Mouse (Mus musculus) bone marrow, adult 2 months (tissue): Measurements from ENCODE around the gene Sowaha. TPM values are rescaled to one million over a fixed set of nuclear protein-coding genes. Genes with fewer than 3 reads are reported as not detected.

Experiments
- H3K27ac ChIP-seq: fragments of 200-500 bp; 2 replicates; pipeline ENCODE4 v1.5.1; 2012; ENCODE audit warnings: low read depth, mild to moderate bottlenecking, control low read depth, inconsistent platforms, low read length; ENCODE audit not compliant: control insufficient read depth, poor library complexity, insufficient read depth
- H3K4me1 ChIP-seq: fragments of 200-500 bp; 2 replicates; pipeline ENCODE4 v1.6.1; 2011; ENCODE audit warnings: low read length; ENCODE audit not compliant: control insufficient read depth, insufficient read depth
- H3K4me3 ChIP-seq: fragments of 200-500 bp; replicated peaks from 2 replicates; pipeline ENCODE3; 2011; ENCODE audit warnings: mild to moderate bottlenecking, low read depth, low read length, control low read depth; ENCODE audit not compliant: control insufficient read depth
- CTCF ChIP-seq: fragments of 200-500 bp; IDR thresholded peaks from 2 replicates; pipeline ENCODE4 v1.5.1; 2011; ENCODE audit warnings: low read length, control low read depth; ENCODE audit not compliant: control insufficient read depth, insufficient read depth
- POLR2A ChIP-seq: fragments of 200-500 bp; IDR thresholded peaks from 2 replicates; pipeline ENCODE4 v1.6.1; 2011; ENCODE audit warnings: low read depth, mild to moderate bottlenecking, control low read depth, low read length, borderline replicate concordance; ENCODE audit not compliant: control insufficient read depth
- WGBS: fragments of 180-500 bp; shearing (Covaris S2); methylation state at CpG from one replicate; pipeline ENCODE4 v1.1.7; 2018; 5-methylcytosine and 5-hydroxymethylcytosine counted together
- polyA plus RNA-seq: library from polyadenylated mRNA; stranded (reverse); fragments of >200 nt; gene quantifications from 2 replicates; pipeline ENCODE4 v1.2.4, GENCODE M21; 2011; ENCODE audit warnings: low replicate concordance; ENCODE audit not compliant: missing spikeins, insufficient read depth, insufficient read length

Gene Sowaha
- polyA plus RNA-seq, 1 experiment, result 8.2 TPM

DNA sequence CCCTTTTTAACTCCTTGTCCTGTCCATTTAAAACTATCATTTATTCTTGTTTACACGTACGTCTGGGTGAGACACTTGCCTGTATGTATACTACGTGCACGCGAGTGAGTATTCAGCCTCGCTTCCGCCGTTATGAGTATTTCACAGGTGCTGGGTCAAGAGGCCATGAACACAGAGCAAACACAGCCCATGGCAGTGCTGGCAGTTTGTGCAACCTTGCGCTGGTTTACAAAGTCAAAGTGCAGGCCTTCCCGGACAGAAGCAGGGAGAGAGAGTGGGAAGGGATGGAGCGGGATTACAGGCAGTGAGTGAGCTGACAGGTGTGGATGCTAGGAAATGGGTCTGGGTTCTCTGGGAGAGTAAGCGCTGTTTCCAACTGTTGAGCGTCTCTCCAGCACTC is 33.9 kb downstream of the Sowaha start:
- H3K4me1 ChIP-seq, result no peaks in the 10 kb centered on the region; the same call in 1 of the 2 replicates
- no peak overlapping the region for H3K4me3 ChIP-seq
- no peak overlapping the region for H3K27ac ChIP-seq
- no peak for TF ChIP-seq POLR2A
- no peak for TF ChIP-seq CTCF
- WGBS, result 88% methylated on average over 13 of the region's 13 CpGs

GRCm38 (mm10) chr11:53445562-53445961 is 34.5 kb downstream of the Sowaha start:
- no peaks in the 10 kb centered on the region; the same call in 1 of the 2 replicates for H3K4me1 ChIP-seq
- TF ChIP-seq POLR2A, result no peak
- no peak overlapping the region for H3K27ac ChIP-seq
- H3K4me3 ChIP-seq, result no peak overlapping the region
- WGBS, result 90% methylated on average over 13 of the region's 13 CpGs

DNA sequence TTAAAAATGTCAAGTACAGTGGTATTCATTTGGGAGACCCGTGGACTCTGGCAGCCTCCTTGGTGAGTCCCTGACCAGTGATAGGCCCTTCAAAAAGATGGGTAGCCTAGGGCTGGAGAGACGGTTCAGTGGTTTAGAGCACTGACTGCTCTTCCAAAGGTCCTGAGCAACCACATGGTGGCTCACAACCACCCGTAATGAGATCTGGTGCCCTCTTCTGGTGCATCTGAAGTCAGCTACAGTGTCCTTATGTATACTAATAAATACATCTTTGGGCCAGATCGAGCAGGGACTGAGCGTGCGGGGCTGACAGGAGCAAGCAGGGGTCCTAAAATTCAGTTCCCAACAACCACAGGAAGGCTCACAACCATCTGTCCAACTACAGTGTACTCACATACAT is 36.2 kb downstream of the Sowaha start:
- H3K4me3 ChIP-seq, result no peak overlapping the region
- H3K27ac ChIP-seq, result no peak overlapping the region
- TF ChIP-seq POLR2A, result no peak
- TF ChIP-seq CTCF, result peak; percentile 45; the same call in 1 of the 2 replicates
- no peaks in the 10 kb centered on the region; the same call in 1 of the 2 replicates for H3K4me1 ChIP-seq
- WGBS, result 8% methylated on average over 6 of the region's 6 CpGs

- 5% methylated on average over 12 of the region's 12 CpGs for WGBS
- H3K4me1 ChIP-seq, result no peaks in the 10 kb centered on the region; the same call in 1 of the 2 replicates
- no peak overlapping the region for H3K4me3 ChIP-seq
- no peak overlapping the region for H3K27ac ChIP-seq
- TF ChIP-seq CTCF (no peak), POLR2A (no peak)
Observed at GRCm38 (mm10) chr11:53441921-53442320, 38.2 kb downstream of the Sowaha start.

- Histone ChIP-seq H3K4me3 (no peak overlapping the region), H3K27ac (no peak overlapping the region), H3K4me1 (peaks cover 1% of the 10 kb centered on the region; the same call in 1 of the 2 replicates)
- TF ChIP-seq CTCF, result no peak
- no peak for TF ChIP-seq POLR2A
- 63% methylated on average over 6 of the region's 6 CpGs for WGBS
Observed at GRCm38 (mm10) chr11:53436338-53436737, 43.7 kb downstream of the Sowaha start.

DNA sequence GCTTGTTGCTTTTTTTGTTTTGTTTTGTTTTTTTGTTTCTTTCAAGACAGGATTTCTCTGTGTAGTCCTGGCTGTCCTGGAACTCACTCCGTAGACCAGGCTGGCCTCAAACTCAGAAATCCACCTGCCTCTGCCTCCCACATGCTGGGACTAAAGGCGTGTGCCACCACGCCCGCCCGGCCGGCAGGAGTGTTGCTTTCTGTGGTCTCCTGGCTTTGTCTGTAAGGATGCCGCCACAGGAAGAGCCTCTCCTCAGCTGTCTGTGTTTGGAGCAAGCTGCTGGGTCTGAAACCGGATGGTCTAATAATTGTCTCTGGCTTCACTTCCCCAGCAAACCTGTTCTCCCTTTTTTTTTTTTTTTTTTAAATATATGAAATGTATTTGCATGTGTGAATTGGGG is 44.6 kb downstream of the Sowaha start:
- H3K27ac ChIP-seq, result no peak overlapping the region
- peaks cover 2% of the 10 kb centered on the region; the same call in 1 of the 2 replicates for H3K4me1 ChIP-seq
- H3K4me3 ChIP-seq, result no peak overlapping the region
- no peak for TF ChIP-seq POLR2A
- no peak for TF ChIP-seq CTCF
- 71% methylated on average over 8 of the region's 8 CpGs for WGBS

DNA sequence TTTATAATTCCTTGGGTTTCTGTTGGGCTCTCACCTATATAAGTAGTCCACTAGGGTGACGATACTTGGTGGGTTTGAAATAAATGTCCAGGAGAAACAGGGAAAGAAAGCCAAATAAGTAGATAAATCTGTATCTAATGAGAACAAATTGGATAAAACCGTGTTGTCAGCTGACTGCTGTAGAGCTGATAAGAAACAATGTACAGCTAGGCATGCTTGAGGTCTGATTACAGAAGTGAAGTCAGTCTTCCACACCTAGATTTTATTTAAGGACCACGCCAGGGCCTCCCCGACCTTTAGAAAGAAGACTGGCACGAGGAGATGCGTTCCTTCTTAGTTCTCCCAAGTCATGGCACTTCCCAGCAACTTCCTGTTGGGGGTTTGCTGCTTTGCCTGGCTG is 47.0 kb downstream of the Sowaha start:
- Histone ChIP-seq H3K4me3 (no peak overlapping the region), H3K27ac (no peak overlapping the region), H3K4me1 (peaks cover 4% of the 10 kb centered on the region)
- TF ChIP-seq CTCF (no peak), POLR2A (no peak)
- WGBS, result 27% methylated on average over 6 of the region's 6 CpGs

GRCm38 (mm10) chr11:53431347-53432056 is 48.6 kb downstream of the Sowaha start:
- TF ChIP-seq CTCF (no peak), POLR2A (no peak)
- H3K4me1 ChIP-seq, result peaks cover 4% of the 10 kb centered on the region
- 13% methylated on average over 9 of the region's 9 CpGs for WGBS
- H3K4me3 ChIP-seq, result peak overlapping the region; percentile 98
- H3K27ac ChIP-seq, result peak overlapping the region; percentile 85
